Mouse (Mus musculus) spleen, postnatal 4 days (tissue): ENCODE results near the gene Idh3b.

Experiments
- DNase-seq, 2 experiments: peaks; one replicate each; pipeline ENCODE4 v3.0.0; 2022; ENCODE audit warnings: low spot score in 2 of 2

Idh3b gene

DNA sequence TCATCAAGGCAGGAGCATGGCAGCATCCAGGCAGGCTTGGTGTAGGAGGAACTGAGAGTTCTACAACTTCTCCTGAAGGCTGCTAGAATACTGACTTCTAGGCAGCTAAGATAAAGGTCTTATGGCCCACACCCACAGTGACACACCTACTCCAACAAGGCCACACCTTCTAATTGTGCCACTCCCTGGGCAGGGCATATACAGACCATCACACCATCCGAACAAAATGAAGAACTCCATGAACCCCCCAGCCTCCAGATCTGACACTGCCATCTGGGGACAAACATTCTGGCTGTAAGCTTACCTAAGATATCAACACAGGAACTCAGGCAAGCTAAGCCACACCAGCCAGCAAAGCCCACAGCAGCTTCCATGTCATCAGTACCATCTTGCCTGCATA lies 18.8 kb downstream of the Idh3b start:
- DNase-seq = peak in 1 of 2 experiments; percentile 32

DNA sequence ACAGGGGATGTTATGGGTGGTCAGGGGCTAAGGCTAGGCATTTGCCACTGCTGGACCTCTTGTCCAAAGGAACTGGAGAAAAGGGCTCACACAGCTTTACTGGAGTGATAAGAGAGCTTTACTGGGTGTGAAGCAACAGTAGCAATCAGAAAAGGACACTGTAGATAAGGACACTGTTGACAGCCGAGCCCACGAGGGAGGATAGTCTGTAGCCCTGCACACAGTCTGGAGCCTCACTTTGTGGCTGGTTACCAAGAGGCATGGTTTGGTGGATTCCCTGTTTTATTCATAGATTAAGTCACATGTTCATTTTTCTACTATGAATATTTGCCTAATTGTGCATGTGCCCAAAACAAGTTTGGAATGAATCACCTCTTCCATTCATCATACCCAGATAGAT lies 21.9 kb downstream of the Idh3b start:
- peak in 1 of 2 experiments; percentile 31 for DNase-seq

DNA sequence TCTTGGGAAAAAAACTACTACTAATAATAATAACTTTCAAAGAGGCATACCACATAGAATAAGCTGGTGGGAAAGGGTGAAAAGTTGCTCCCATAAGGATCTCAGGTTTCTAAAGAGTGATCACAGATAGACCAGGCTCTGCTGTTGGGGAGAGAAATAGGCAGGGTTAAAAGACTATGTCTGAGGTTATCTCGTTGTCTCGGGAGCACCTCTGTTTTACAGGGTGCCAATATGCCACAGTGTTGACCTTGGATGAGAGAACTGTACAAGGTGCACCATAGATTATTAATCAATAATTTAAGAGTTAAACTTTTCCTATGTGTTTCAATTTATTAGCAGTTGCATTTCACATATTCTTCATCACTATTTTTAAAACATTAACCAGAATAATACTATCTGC lies 22.4 kb downstream of the Idh3b start:
- no peak for DNase-seq

DNA sequence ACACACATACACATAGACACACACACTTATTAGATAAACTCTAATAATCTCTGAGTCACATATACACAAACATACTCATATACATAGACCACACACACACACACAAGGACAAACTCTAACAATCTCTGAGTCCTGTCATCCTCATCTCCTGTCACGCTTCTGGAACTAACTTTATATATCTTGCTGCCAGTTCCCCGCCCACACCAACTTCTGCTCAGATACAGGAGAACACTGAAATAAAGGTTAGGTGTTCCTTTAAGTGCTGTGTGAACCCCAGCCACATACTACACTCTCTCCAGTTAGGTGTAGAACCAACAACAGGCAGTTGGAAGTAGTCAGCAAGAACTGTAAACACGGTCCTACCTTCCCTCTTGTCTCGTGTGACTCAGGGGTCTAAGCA lies 23.5 kb downstream of the Idh3b start:
- DNase-seq = no peak

DNA sequence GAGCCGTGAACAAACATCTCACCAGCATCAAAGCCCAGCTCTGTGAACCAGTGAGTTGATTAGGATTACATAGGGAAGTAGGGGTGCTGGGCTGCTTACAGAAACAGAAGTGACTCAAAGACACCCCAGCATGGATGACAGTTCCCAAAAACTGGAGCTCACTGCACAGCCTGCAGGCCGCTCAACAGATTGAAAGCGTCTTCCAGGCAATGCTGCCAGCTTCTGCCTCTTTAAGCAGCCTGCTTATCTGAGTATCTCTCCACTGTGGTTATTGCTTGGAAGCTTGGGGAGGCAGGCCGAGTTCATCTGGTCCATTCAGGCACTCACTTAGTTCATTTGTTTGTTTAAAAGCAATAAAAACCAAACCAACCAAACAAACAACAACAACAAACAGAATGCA lies 27.6 kb downstream of the Idh3b start:
- no peak for DNase-seq

DNA sequence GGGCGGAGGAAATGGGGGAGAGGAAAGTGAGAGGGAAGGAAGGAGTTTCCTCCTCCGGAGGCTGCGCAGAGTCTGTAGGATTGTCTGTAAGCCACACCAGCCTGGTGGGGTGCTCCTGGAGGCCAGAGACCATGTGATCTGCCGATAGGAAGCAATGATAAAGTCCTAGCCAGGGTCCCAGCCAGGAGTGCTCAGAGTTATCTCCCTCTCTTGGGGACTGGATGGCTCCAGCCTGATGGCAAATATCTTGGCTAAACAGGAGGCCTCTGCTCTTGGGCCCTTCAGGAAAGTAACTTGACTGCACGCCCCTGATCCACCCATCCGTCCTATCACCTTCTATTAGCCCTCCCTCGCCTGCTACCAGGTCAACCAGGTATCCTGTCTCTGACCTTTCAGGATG lies 36.1 kb downstream of the Idh3b start:
- DNase-seq = no peak

DNA sequence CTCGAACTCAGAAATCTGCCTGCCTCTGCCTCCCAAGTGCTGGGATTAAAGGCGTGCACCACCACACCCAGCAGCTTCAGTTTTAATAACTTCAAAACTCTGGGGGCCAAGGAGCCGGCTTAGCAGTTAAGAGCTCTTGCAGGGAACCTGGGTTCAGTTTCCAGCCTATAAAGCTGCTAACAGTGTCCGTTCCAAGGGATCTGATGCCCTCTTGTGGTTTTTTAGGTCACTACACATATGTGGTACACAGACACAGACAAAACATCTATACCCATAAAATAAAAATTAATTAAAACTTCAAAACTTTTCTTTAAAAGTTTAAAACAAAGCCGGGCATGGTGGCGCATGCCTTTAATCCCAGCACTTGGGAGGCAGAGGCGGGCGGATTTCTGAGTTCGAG lies 37.4 kb downstream of the Idh3b start:
- no peak for DNase-seq
